Mouse (Mus musculus) monocyte, adult 5-6 weeks (primary cell): Measurements from ENCODE around the gene Papss2. TPM values are rescaled to one million over a fixed set of nuclear protein-coding genes. Genes with fewer than 3 reads are reported as not detected.
"Not testable (repeated sequence)": the region's sequence is repeated elsewhere in the genome, so short reads cannot be mapped to it uniquely, and the experiment has no call there.

Experiments used
- ATAC-seq: fragments of 153-309, 156-312 bp; replicated peaks from 2 replicates; pipeline ENCODE4 v1.8.0; 2017; ENCODE audit warnings: mild to moderate bottlenecking; ENCODE audit not compliant: low TSS enrichment, insufficient number of reproducible peaks, severe bottlenecking, poor library complexity, low FRiP score
- total RNA-seq: library from RNA; stranded (forward); fragments of 200-1000, 200-491, 200-594 nt; gene quantifications from 3 replicates; pipeline ENCODE4 v1.2.3, GENCODE M21; 2017

Gene Papss2
- total RNA-seq, 1 experiment from 2014 or later, result 2.8 TPM

- no peak for ATAC-seq
Measured at GRCm38 (mm10) chr19:32680894-32681293, 85.3 kb downstream of the Papss2 start.

- ATAC-seq, result no peak
Measured at GRCm38 (mm10) chr19:32683081-32683480, 87.5 kb downstream of the Papss2 start.

- no peak for ATAC-seq
Measured at GRCm38 (mm10) chr19:32687721-32688120, 92.1 kb downstream of the Papss2 start.

- not testable (repeated sequence) for ATAC-seq
Measured at GRCm38 (mm10) chr19:32688227-32688626, 92.6 kb downstream of the Papss2 start.

- ATAC-seq, result 0 out of 2 replicates have a peak, but pooled peaks have one; percentile 43
Measured at GRCm38 (mm10) chr19:32689724-32690123, 94.1 kb downstream of the Papss2 start.

- ATAC-seq, result no peak
Measured at GRCm38 (mm10) chr19:32696674-32697073, 101.1 kb downstream of the Papss2 start.

- ATAC-seq, result no peak
Measured at GRCm38 (mm10) chr19:32702191-32702590, 106.6 kb downstream of the Papss2 start.

- ATAC-seq, result no peak
Measured at GRCm38 (mm10) chr19:32708996-32709395, 113.4 kb downstream of the Papss2 start.

GRCm38 (mm10) chr19:32710288-32710687, 114.7 kb downstream of the Papss2 start:
- no peak for ATAC-seq

GRCm38 (mm10) chr19:32711761-32712541, 116.4 kb downstream of the Papss2 start:
- ATAC-seq, result peak; percentile 46

- ATAC-seq, result peak; percentile 86
Measured at GRCm38 (mm10) chr19:32712588-32713042, 117.0 kb downstream of the Papss2 start.

- no peak for ATAC-seq
Measured at GRCm38 (mm10) chr19:32713471-32713870, 117.9 kb downstream of the Papss2 start.

GRCm38 (mm10) chr19:32715201-32715600, 119.6 kb downstream of the Papss2 start:
- ATAC-seq, result peak; percentile 56

GRCm38 (mm10) chr19:32715681-32716080, 120.1 kb downstream of the Papss2 start:
- no peak for ATAC-seq

Other genes starting within 250 kb of the Papss2 start
- 109 to 158 TPM (median 146 TPM) in 3 replicates for gene Sgms1, start 206.1 kb upstream of the Papss2 start, total RNA-seq
- 60.6 to 75.0 TPM (median 69.6 TPM) in 3 replicates for gene Rpl9-ps6, start 129.2 kb upstream of the Papss2 start, total RNA-seq
- 11.0 to 12.3 TPM (median 11.4 TPM) in 3 replicates for gene Minpp1, start 110.0 kb upstream of the Papss2 start, total RNA-seq
- 49.5 to 79.0 TPM (median 56.9 TPM) in 3 replicates for gene Atad1, start 144.0 kb downstream of the Papss2 start, total RNA-seq
- 179 to 197 TPM (median 196 TPM) in 3 replicates for gene Pten, start 161.7 kb downstream of the Papss2 start, total RNA-seq